Mouse (Mus musculus) heart, postnatal 0 days (tissue): ENCODE data around the gene Zfand3. TPM values are rescaled to one million over a fixed set of nuclear protein-coding genes. Genes with fewer than 3 reads are reported as not detected.

Experiments
- ATAC-seq: fragments of 200-750 bp; cut with Nextera tagmentation; 2 replicates; pipeline ENCODE4 v1.8.0; 2017; ENCODE audit warnings: low read depth, moderate number of reproducible peaks, moderate library complexity; ENCODE audit not compliant: insufficient read depth
- DNase-seq: peaks from one replicate; pipeline ENCODE4 v3.0.0-alpha.2; 2016; ENCODE audit warnings: low spot score
- H3K27ac ChIP-seq: fragments of 300-500 bp; sonication (generic); 2 replicates; pipeline ENCODE4 v1.5.1; 2014; ENCODE audit warnings: low read depth, mild to moderate bottlenecking
- H3K27me3 ChIP-seq: fragments of 300-500 bp; sonication (generic); 2 replicates; pipeline ENCODE4 v1.6.1; 2014; ENCODE audit warnings: low read length, mixed read lengths; ENCODE audit not compliant: control insufficient read depth, insufficient read depth
- H3K36me3 ChIP-seq: fragments of 300-500 bp; sonication (generic); replicated peaks from 2 replicates; pipeline ENCODE4 v1.6.1; 2014; ENCODE audit warnings: low read length, mixed read lengths; ENCODE audit not compliant: control insufficient read depth, insufficient read depth
- H3K4me1 ChIP-seq: fragments of 300-500 bp; sonication (generic); 2 replicates; pipeline ENCODE4 v1.6.1; 2014; ENCODE audit warnings: antibody characterized with exemption; ENCODE audit not compliant: control insufficient read depth, insufficient read depth
- H3K4me2 ChIP-seq: fragments of 300-500 bp; sonication (generic); 2 replicates; pipeline ENCODE4 v1.6.1; 2014; ENCODE audit warnings: low read depth, mild to moderate bottlenecking, low read length, moderate library complexity
- H3K4me3 ChIP-seq: fragments of 300-500 bp; sonication (generic); 2 replicates; pipeline ENCODE4 v1.5.1; 2014; ENCODE audit warnings: low read depth, low read length
- H3K9ac ChIP-seq: fragments of 300-500 bp; sonication (generic); replicated peaks from 2 replicates; pipeline ENCODE4 v1.6.1; 2014; ENCODE audit warnings: low read depth, low read length, mixed read lengths
- H3K9me3 ChIP-seq: fragments of 300-500 bp; sonication (generic); replicated peaks from 2 replicates; pipeline ENCODE4 v1.6.1; 2016; ENCODE audit warnings: low read length; ENCODE audit not compliant: control insufficient read depth
- CTCF ChIP-seq: IDR thresholded peaks from 2 replicates; pipeline ENCODE4 v1.5.1; 2016; ENCODE audit warnings: antibody characterized with exemption, control low read depth, low read depth
- EP300 ChIP-seq: IDR thresholded peaks from 2 replicates; pipeline ENCODE4 v1.6.1; 2016; ENCODE audit warnings: antibody characterized with exemption, low read depth
- WGBS: fragments of 180-500 bp; shearing (Covaris S2); extraction: QIAGEN DNeasy Blood & Tissue Kit; methylation state at CpG from one replicate; pipeline ENCODE4 v1.1.7; 2014; 5-methylcytosine and 5-hydroxymethylcytosine counted together
- polyA plus RNA-seq: library from polyadenylated mRNA; unstranded; fragments of >200 nt; fragmentation: Nextera tagmentation; extraction: Ambion mirVana; gene quantifications from 2 replicates; pipeline ENCODE4 v1.2.1, GENCODE M21; 2015
- total RNA-seq: library from RNA; depleted of rRNA; stranded (reverse); fragments of >200 nt; gene quantifications from 2 replicates; pipeline ENCODE4 v1.2.3, GENCODE M21; 2014; ENCODE audit warnings: low replicate concordance

Zfand3 gene
- total and polyA plus RNA-seq, 2 experiments from 2014 or later: 49.0 to 131 TPM

- no peak overlapping the region for H3K27ac ChIP-seq
- H3K9ac ChIP-seq: no peak overlapping the region
- no peaks in the 10 kb centered on the region for H3K36me3 ChIP-seq
- DNase-seq (no peak), ATAC-seq (no peak)
- 53% methylated on average over 15 of the region's 15 CpGs for WGBS
- H3K4me3 ChIP-seq: no peak overlapping the region
- TF ChIP-seq EP300 (no peak), CTCF (no peak)
- H3K27me3 ChIP-seq: no peaks in the 10 kb centered on the region
- no peaks in the 10 kb centered on the region for H3K9me3 ChIP-seq
- H3K4me2 ChIP-seq: no peak overlapping the region
- no peaks in the 10 kb centered on the region for H3K4me1 ChIP-seq
Observed at GRCm38 (mm10) chr17:29971761-29972432, 32.6 kb upstream of the Zfand3 start.

DNA sequence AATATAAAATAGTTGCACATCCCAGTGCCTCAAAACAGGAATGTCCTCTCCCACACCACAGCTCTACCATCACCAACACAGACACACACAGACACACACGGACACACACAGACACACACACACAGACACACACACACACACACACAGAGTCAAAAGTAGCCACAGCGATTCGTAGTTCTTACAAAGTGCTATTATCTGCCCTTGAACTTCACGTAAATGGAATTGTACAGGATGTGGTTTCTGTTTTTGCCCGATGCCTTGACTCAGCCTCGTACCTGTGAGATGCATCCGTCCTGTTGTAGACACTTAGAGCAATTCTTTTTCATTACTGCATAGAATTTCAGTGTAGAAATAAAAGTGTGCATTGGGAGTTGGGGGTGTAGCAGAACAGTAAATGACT lies 31.3 kb upstream of the Zfand3 start:
- ATAC-seq (no peak), DNase-seq (no peak)
- no peak overlapping the region for H3K4me3 ChIP-seq
- no peak overlapping the region for H3K27ac ChIP-seq
- WGBS: 84% methylated on average over 7 of the region's 7 CpGs
- H3K9me3 ChIP-seq: no peaks in the 10 kb centered on the region
- H3K27me3 ChIP-seq: no peaks in the 10 kb centered on the region
- no peak for TF ChIP-seq CTCF
- TF ChIP-seq EP300: no peak
- no peak overlapping the region for H3K4me2 ChIP-seq
- H3K36me3 ChIP-seq: no peaks in the 10 kb centered on the region
- H3K4me1 ChIP-seq: no peaks in the 10 kb centered on the region
- H3K9ac ChIP-seq: no peak overlapping the region

DNA sequence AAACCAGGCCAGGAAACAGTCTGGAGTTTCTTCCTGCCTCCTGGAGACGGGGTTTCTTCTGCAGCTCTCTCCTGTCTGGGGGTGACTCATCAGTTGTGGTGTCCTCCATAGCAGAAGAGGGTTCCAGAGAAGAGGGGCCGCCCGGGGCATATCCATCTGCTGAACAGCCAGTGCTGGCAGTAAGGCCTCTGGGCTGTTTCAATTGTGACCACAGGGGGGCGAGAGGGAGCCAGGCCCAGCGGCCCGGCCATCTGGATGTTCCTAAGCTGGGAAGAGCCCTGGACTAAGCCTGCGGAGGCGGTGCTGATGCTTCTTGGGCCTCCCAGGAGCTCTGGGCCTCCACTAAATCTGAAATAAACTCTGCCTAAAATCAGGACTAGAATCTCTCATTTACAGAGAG lies 28.8 kb upstream of the Zfand3 start:
- Histone ChIP-seq H3K4me1 (no peaks in the 10 kb centered on the region), H3K9ac (no peak overlapping the region), H3K27ac (no peak overlapping the region), H3K9me3 (no peaks in the 10 kb centered on the region), H3K4me2 (no peak overlapping the region), H3K36me3 (no peaks in the 10 kb centered on the region), H3K27me3 (no peaks in the 10 kb centered on the region), H3K4me3 (no peak overlapping the region)
- ATAC-seq (peak; percentile 83), DNase-seq (peak; percentile 72)
- TF ChIP-seq CTCF (peak; percentile 86), EP300 (no peak)
- WGBS: 6% methylated on average over 8 of the region's 8 CpGs

DNA sequence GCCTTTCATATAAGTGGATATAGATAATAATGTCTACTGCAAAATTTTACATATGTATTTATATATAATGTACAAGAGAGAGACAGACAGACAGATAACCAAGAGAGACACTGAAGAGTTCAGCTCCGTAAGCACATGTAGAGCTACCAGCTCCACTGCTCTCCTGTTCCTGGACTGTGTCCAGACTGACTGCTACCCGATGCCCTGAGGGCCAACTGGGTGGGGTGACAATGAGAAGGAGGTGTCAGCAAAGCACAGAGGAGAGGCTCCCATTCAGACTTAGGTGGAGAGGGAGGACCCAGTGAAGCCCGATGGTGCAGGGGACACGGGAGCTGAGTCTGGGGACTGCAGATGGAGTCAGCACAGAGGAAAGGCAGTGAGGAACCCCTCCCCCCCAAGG lies 25.5 kb upstream of the Zfand3 start:
- TF ChIP-seq CTCF: no peak
- TF ChIP-seq EP300: no peak
- Histone ChIP-seq H3K4me3 (no peak overlapping the region), H3K4me1 (no peaks in the 10 kb centered on the region), H3K4me2 (no peak overlapping the region), H3K27ac (no peak overlapping the region), H3K9ac (no peak overlapping the region), H3K9me3 (no peaks in the 10 kb centered on the region; the same call in 1 of the 2 replicates), H3K27me3 (no peaks in the 10 kb centered on the region), H3K36me3 (no peaks in the 10 kb centered on the region)
- ATAC-seq: no peak
- 29% methylated on average over 4 of the region's 4 CpGs for WGBS
- DNase-seq: peak; percentile 18

GRCm38 (mm10) chr17:29979841-29980240 lies 24.7 kb upstream of the Zfand3 start:
- no peak for ATAC-seq
- no peaks in the 10 kb centered on the region for H3K36me3 ChIP-seq
- H3K27me3 ChIP-seq: no peaks in the 10 kb centered on the region
- no peak overlapping the region for H3K27ac ChIP-seq
- H3K4me1 ChIP-seq: peaks cover under 1% of the 10 kb centered on the region; the same call in 1 of the 2 replicates
- 78% methylated on average over 7 of the region's 7 CpGs for WGBS
- no peak for TF ChIP-seq EP300
- TF ChIP-seq CTCF: no peak
- no peaks in the 10 kb centered on the region; the same call in 1 of the 2 replicates for H3K9me3 ChIP-seq
- H3K9ac ChIP-seq: no peak overlapping the region
- H3K4me3 ChIP-seq: no peak overlapping the region
- DNase-seq: no peak
- no peak overlapping the region for H3K4me2 ChIP-seq

- DNase-seq (no peak), ATAC-seq (no peak)
- WGBS: 77% methylated on average over 8 of the region's 8 CpGs
- Histone ChIP-seq H3K27me3 (no peaks in the 10 kb centered on the region), H3K4me1 (peaks cover 5% of the 10 kb centered on the region), H3K9ac (no peak overlapping the region), H3K27ac (no peak overlapping the region), H3K4me3 (no peak overlapping the region), H3K36me3 (no peaks in the 10 kb centered on the region), H3K4me2 (no peak overlapping the region), H3K9me3 (no peaks in the 10 kb centered on the region; the same call in 1 of the 2 replicates)
- TF ChIP-seq CTCF (no peak), EP300 (no peak)
Observed at GRCm38 (mm10) chr17:29981568-29981967, 23.0 kb upstream of the Zfand3 start.
